Mouse (Mus musculus) heart, adult 18-20 months (tissue): ENCODE data around the gene Anp32e. TPM values are rescaled to one million over a fixed set of nuclear protein-coding genes. Genes with fewer than 3 reads are reported as not detected.
"Not testable (repeated sequence)": the region's sequence is repeated elsewhere in the genome, so short reads cannot be mapped to it uniquely, and the experiment has no call there.

Experiments
- DNase-seq, 2 experiments: peaks; one replicate each; pipeline ENCODE4 v3.0.0; 2021 to 2022; ENCODE audit warnings: mixed read lengths in 1 of 2
- total RNA-seq, 2 experiments: library from RNA; stranded (reverse); gene quantifications; 2 replicates each; pipeline ENCODE4 v1.2.3; 2021

Gene Anp32e
- total RNA-seq, 2 experiments from 2014 or later = 87.2 to 89.3 TPM

DNA sequence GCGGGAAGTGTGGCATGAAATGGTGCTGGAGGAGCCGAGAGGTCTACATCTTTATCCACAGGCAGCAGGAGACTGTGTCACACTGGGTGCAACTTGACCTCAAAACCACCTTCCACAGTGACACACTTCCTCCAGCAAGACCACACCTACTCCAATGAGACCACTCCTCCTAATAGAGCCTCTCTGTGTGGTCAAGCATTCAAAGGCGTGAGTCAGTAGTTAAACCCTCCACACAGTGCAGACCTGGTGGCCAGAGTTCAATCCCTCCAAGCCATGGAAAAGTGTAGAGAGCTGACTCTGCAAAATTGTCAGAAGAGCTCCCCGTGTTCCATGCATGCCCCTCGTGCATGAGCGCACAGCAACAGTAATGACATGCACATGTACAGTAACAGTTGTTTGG lies 13.7 kb downstream of the Anp32e start:
- no peak for DNase-seq

DNA sequence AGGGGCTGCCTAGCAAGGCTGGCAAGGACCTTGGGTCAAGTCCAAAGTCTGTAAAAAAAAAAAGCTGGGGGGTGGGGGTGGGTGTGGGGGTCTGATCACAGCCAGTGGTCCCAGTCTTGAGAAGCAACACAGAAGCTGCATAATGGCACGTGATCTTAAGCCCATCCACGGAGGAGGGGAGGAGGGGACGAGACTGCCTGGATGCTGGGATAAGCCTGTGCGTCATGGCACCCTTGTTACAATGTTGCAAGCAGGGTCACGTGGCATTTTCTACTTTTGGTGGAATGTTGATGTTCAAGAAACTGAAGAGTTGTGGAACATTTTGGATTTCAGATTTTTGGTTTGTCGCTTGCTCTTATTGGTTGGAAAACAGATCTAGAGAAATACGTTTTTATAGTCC lies 14.2 kb downstream of the Anp32e start:
- DNase-seq = no peak

DNA sequence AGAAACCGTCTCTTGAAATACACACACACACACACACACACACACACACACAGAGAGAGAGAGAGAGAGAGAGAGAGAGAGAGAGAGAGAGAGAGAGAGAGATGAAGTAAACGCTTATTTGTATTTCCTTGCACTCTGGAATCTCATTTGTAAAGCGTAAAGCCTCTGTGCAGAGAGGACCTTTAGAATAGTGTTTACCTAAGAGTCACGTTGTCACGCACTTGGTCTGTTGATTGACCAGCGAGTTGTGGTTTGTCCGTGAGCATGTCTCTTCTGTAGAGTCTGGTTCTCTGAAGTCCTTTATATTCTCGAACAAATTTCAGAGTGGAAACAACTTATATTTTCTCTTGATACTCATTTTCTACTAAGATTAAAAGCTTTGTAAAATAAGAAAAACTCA lies 15.7 kb downstream of the Anp32e start:
- no peak for DNase-seq

DNA sequence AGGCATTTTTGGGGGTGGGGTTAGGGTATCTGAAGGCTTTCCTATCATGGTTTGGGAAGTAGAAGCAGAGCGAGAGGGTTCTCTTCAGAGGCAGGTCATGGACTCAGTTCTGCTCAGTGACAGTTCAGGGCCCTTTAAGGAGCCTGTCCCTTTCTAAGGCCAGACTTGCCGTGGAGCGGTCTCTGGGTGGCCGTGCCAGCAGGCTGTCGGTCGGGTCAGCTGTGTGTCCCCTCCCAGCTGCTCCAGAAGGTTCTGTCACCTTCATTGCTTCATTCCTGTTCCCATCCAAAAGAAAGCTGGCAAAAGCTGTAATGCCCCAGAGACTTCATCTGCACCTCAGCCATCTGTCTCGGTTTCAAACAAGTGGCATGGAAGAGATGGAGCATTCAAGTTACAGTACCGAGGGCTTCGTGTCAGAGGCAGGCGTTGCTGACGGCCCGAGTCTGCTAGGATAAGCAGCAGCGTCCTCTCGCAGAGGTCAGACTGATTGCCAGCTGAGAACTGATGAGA lies 16.7 kb downstream of the Anp32e start:
- DNase-seq = no peak

DNA sequence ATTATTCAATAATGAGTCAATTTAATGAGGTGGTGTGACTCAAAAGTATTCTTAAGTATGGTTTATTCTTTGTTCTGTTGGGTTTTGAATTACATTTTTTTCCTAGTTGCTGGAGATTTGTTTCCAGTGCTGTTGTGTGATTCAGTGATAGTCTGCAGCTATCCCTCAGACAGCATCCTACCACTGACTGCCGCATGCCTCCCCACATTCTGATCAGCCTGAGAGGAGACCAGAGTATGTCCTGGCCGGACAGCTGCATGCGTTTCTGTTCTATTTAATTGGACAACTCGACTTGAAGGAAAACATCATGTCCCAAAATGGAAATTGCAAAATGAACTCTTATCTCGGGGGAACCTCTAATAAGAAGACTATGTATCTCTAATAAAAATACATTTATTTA lies 19.3 kb downstream of the Anp32e start:
- DNase-seq = no peak

DNA sequence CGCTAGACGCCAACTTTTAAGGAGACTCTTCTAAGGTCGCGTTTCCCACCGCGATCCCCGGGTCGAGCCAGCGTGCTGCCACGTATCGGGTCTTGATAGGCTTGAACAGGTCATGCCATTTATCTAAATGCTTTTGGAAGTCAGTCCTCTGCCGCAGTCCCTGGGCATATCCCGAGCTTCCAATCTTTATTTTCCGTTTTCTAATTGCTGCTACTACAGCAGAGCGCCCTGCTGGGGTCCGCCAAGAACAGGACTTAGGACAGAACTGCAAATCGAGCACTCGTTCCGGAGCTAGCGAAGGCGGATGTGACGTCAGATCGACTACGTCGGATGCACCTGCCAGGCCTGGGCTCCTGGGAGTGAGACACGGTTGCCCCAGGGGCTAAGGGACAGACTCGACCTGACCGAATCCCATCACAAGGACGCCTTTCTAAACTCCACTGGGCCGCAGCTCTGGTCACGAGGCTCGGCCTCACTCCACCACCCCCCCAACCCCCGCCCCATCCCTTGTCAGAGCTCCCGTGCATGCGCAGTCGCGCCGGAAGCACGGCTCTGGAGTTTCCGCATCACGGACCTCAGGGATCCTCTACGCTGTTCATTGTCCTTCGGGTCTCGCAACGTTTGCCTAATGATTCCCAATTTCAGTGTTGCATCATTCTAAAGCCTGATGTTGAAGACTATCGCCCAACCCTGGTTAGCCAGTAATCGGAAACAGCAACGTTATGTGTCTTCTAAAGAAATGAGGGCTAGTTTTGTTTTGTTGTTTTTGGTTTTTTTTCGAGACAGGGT lies 21.9 kb downstream of the Anp32e start:
- DNase-seq = peak; percentile 93 to 94

DNA sequence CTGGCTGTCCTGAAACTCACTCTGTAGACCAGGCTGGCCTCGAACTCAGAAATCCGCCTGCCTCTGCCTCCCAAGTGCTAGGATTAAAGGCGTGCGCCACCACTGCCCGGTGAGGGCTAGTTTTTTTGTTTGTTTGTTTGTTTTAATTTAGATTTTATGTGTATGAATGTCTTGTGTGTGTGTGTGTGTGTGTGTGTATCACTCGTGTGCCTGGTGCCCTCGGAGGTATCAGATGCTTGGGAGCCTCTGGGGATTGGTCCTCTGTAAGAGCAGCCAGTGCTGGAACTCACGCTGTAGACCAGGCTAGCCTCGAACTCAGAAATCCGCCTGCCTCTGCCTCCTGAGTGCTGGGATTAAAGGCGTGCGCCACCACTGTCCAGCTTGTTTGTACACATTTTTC lies 22.5 kb downstream of the Anp32e start:
- not testable (repeated sequence) for DNase-seq

DNA sequence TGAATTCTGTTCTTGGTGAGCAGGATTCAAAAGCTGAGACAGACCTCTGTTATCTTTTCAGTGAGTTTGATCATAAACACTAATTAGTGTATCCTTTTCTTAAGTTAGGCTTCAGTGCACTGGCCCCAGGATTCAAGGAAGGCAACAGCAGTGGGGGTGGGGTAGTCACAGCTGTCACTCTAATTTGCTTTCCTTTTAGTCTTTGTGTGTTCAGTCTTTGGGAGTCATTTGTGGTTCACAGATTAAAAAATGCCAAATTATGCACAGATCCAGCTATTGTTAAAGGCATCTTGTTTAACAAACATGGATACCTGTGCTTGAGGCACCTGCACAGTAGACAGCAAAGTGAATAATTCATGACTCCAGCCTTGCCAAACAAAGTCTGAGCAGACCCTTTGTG lies 24.0 kb downstream of the Anp32e start:
- no peak for DNase-seq

DNA sequence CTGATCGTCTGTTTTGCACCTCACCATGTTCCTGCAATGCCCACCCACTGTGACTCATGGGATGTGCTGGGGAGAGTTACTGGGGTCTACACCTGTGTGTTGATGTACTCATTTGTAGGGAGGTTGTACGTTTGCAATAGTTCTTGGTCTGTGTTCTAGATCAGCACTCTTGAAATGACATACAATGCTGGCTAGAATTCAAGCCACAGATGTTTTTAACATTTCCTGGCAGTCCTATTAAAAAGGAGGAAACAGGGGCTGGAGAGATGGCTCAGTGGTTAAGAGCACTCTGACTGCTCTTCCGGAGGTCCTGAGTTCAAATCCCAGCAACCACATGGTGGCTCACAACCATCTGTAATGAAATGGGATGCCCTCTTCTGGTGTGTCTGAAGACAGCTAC lies 24.5 kb downstream of the Anp32e start:
- peak; percentile 34 to 64 for DNase-seq

DNA sequence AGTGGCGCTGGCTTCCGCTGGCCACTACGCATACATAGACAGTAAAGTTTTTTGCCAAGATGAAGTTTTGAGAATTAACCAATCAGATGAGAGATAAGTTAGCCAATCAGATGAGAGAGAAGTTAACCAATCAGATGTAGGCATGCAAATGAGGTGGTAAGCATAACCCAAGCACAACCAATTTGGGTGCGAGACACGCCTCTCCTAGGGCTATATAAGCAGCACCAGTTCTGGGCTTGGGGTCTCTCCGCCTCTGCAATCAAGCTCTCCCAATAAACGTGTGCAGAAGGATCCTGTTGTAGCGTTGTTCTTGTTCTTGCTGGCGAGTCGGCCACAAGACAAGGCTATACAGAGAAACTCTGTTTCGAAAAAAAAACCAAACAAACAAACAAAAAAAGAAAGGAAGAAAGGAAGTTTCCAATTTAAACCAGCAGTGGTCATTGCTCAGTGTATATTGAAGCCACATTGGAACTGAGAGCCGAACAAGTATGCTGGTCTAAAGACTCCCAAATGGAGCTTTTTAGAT lies 25.7 kb downstream of the Anp32e start:
- DNase-seq = not testable (repeated sequence)

DNA sequence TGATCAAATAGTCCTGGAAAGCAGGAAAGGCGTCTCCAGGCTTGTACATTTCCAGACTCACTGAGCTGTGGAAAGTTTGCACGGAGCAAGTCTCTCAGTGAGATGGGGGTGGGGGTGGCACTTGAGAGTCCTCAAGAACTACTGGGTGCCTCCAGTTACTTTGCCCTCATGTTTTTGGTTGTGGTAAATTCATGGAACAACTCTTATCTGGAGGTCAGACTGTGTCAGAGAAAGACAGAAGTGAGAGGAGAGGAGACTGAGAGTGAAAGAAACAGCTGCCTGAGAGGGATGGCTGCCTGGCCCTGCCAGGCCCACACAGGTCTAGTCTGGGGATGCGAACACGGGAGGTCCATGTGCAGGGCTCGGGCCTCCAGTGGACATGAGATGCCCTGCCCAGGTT lies 26.3 kb downstream of the Anp32e start:
- DNase-seq = no peak

DNA sequence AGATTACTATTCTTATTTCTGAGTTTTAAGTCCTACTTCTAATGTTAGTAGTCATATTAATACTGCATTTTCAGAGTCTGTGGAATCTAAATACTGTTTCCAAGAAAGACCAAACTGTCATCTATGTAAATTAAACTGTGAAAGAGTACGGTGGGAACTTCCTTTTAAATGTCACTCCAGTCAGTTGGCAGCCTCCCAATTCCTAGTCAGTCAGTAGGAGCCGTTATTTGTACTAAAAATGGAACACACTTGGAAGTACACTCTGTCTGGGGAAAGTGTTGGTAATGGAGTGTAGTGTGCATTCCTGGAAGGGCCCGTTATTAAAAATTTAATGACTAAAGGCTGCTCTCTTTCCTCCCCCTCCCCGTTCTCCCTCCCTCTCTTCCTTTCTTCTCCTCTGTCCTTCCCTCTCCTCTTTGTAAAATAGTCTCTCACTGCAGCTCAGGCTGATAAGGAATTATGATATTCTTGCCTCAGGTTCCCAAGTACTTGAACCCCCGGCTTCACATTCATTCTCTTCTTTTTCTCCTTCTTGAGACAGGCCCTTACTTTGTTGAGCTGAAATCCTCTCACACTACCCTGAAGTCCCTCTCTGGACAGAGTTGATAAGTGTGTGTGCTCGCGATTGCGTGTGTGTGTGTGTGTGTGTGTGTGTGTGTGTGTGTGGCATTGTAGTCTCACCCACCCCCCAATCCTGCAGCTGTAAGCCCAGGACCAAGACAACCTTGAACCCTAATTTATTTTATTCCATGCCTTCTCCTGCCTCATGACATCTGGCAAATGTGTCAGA lies 28.5 kb downstream of the Anp32e start:
- peak; percentile 76 to 77 for DNase-seq

DNA sequence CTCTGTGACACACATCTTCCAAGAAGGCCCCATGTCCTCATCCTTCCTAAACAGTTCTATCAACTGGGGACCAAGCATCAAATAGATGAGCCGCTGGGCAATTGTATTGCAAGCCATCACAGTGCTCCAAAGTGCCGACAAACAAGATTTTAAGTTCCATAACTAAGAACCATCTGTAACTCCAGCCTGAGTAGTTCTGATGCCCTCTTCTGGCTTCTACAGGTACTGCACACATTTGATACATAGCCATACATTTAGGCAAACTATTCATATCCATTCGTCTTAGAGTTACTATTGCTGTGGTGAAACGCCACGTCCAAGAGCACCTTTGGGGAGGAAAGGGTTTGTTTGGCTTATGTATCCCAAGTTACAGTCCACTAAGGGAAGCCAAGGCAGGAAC lies 30.0 kb downstream of the Anp32e start:
- DNase-seq = no peak

DNA sequence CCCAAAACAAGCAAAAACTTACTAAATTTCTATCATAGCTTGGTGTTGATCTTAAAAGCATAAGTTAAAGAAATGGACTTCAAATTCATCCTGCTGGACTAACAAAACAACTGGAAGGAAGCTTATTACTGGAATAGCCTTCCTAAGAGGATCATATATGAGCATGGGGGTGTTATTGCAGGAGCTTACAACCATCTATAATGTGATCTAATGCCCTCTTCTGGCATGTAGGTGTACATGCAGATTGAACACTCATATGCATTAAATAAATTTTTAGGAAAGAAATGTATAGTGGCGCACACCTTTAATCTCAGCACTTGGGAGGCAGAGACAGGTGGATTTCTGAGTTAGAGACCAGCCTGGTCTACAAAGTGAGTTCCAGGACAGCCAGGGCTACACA lies 30.8 kb downstream of the Anp32e start:
- DNase-seq = no peak

DNA sequence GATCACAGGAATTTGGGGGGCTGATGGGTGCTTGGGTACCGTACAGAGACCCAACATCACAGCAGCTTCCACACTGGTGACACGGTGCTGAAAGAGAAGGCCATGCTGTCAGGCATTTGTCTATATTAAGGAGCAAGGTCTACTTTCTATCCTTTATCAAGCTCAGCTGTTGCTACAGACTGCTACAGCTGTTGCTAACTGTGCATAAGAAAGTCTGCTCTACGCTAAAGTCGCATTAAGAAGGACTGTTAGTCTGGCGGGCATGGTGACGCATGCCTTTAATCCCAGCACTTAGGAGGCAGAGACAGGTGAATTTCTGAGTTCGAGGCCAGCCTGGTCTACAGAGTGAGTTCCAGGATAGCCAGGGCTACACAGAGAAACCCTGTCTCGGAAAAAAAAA lies 33.1 kb downstream of the Anp32e start:
- DNase-seq = not testable (repeated sequence)

DNA sequence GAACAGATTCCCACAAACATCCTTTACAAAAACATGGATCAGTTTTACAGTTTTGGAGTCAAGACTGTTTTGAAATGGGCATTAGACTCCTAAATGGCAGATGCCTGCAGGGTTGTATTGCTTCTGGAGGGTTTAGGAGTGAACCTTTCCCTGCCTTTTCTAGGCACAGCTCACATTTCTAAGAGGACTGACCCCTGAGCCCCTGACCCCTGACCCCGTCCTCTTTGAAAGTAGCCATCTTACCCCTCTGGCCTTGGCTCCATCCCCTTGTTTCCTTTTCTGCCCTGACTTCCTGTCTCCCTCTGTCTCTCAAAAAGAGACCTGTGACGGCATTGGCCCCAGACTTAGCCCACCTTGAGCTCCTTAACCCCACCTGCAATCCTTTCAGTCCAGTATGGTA lies 34.2 kb downstream of the Anp32e start:
- DNase-seq = no peak

DNA sequence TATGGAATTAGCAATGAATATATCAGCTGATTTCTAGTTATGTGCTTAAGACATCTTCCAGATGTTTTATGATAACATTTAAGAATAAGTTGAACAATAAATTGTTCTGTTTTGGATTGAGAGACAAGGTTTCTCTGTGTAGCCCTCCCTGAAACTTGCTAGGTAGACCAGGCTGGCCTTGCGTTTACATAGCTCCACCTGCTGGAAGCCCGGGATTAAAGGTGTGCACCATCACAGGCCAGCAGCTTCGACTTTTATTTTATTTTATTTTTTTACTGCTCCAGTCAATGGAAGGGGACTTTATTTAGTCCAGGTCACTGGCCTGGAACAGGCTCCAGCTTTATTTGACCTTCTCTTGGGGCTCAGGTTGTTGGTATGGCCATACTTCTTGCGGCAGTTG lies 34.6 kb downstream of the Anp32e start:
- no peak for DNase-seq

DNA sequence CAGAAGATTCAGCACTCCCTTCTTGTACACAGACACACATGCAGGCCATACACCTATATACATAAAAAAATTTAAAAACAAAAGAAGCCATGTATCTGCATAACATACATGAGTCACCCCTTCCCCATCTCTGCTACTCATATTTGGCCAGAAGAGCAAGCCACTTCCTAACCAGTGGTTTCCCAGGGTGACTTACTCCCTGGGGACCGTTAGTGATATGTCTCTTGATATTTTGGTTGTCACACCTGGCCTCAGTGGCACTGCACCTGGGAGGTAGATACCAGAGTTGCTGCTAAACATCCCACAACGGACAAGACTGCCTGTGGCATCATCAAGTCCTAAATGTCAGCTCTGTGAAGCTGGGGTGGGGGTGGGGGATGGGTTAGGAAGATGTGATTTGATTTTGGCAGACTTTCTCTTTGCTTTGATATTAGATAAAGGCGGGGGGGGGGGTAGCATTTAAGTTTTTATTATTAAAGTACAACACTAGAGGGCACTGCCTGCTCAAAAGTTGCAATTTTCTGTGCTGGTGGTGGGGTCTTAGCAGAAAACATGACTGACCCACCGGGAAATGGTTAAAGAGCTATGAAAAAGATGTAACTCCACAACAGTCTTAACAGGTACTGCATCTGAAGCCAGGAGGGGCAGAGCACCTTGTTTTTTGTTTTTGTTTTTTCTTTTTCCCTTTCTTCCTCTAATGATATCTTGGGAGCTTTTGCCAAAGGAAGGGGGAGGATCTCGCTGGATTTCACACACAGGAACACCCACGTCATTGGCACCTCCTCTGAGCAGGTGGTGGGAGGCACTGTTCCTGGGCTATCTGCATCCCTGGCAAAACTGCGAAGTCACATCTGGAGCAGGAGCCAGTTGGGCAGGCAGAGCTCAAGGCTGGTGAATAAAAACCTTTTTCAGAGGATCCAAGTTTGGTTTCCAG lies 36.7 kb downstream of the Anp32e start:
- DNase-seq = peak; percentile 51 to 67

DNA sequence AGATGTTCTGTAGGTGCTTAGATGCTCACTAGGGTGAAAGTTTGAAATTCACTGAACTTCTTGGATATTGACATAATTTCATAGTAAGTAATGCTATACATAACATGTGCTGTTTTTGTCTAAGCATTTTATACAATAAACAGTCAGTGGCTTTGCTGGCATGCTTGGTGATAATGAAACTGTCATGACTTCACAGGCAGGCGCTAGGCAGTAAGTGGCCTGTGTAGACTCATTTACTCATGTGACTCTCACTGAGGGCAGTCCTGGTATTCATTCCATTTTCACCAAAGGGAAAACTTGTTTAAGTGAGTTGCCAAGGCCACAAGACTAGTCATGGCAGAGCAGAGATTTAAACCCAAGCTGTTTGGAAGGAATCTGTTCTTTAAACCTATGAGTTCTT lies 40.2 kb downstream of the Anp32e start:
- no peak for DNase-seq

DNA sequence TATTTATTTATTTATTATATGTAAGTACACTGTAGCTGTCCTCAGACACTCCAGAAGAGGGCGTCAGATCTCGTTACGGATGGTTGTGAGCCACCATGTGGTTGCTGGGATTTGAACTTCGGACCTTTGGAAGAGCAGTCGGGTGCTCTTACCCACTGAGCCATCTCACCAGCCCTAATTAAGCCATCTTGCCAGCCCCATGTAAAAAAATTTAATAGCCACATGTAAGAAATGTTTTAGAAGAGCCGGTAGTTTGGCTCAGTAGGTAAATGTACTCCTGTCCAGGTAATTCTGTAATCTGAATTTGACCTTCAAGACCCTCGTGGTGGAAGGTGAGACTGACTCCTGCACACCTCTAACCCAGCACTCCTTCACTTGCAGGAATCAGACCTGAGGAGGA lies 41.6 kb downstream of the Anp32e start:
- not testable (repeated sequence) for DNase-seq

DNA sequence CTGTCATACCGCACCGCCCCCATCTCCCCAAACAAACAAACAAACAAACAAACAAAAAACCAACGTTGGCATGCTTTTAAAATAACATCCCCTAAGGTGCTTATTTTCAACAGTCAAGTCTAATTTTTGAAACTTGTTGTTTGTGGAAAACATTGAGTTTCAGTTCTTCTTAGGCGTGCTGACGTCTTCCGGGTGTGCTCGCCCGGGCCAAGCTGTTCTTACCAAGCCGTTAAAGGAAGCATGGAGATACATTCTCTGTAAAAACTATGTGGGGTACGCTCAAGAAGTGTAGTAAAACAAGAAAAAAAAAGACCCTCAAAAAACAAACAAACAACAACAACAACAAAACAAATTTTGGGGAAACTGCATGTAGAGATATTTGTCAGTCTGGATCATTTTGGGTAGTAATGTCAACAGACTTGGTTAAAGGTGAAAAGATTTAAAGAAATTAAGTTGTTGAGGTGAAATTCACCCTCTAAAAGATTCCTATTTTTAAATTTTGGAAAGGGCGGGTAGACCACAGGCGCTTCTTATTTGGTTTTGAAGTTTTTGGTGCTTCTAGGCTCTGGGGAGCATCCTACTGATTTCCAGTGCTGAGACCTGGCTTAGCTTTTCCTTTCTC lies 43.3 kb downstream of the Anp32e start:
- DNase-seq = peak in 1 of 2 experiments; percentile 47
